Mouse (Mus musculus): ENCODE results near the gene Rasl11b.

- TF ChIP-seq CTCF (IDR thresholded peaks at IDR 0.05; ENCODE audit: low read depth) (no peak), EP300 (IDR thresholded peaks at IDR 0.05; ENCODE audit: low read depth) (no peak)
Measured at GRCm38 (mm10) chr5:74201570-74202357, 6.7 kb downstream of the Rasl11b start.

Measured in liver, embryonic 14.5 days (tissue).